Mouse (Mus musculus) thymus, adult 2 months (tissue): ENCODE measurements at regions not wholly inside any gene's neighbourhood (a gene's known extent, or its start where the extent isn't known, plus 50 kb on each side); places are given as distances from the start of the nearest gene placed in this dataset.
"Not testable (repeated sequence)": the region's sequence is repeated elsewhere in the genome, so short reads cannot be mapped to it uniquely, and the experiment has no call there.

Source experiments
- CTCF ChIP-seq: fragments of 200-500 bp; IDR thresholded peaks from 2 replicates; pipeline ENCODE4 v1.5.1; 2012; ENCODE audit warnings: mild to moderate bottlenecking, control low read depth, low read length, moderate library complexity, borderline replicate concordance; ENCODE audit not compliant: control insufficient read depth, poor library complexity, insufficient read depth; ENCODE audit errors: extremely low read depth
- POLR2A ChIP-seq: fragments of 200-500 bp; IDR thresholded peaks from 2 replicates; pipeline ENCODE4 v1.6.1; 2012; ENCODE audit warnings: mild to moderate bottlenecking, low read length, control low read depth, moderate library complexity; ENCODE audit not compliant: control insufficient read depth, poor library complexity, insufficient read depth; ENCODE audit errors: extremely low read depth

GRCm38 (mm10) chr4:3342696-3343095, 157.5 kb upstream of the Vmn1r3 start:
- TF ChIP-seq CTCF, POLR2A: not testable (repeated sequence)
